Mouse (Mus musculus): ENCODE data around the gene Tnfaip1. TPM values are rescaled to one million over a fixed set of nuclear protein-coding genes. Genes with fewer than 3 reads are reported as not detected.

The Tnfaip1 gene
- polyA plus RNA-seq, 1 experiment, result 10.4 TPM

GRCm38 (mm10) chr11:78555623-78556022 is 19.5 kb upstream of the Tnfaip1 start:
- DNase-seq (ENCODE audit: low read depth in 1 of 2, low spot score in 2 of 2), result no peak
- no peak overlapping the region for H3K4me3 ChIP-seq (ENCODE audit: extremely low read depth, insufficient read depth, insufficient read length)
- TF ChIP-seq POLR2A (IDR thresholded peaks at IDR 0.05; ENCODE audit: low read depth, low read length) (no peak), CTCF (IDR thresholded peaks at IDR 0.05; ENCODE audit: extremely low read depth, insufficient read depth, insufficient read length, insufficient replicate concordance) (no peak)
- no peaks in the 10 kb centered on the region for H3K27me3 ChIP-seq (ENCODE audit: control insufficient read depth, insufficient read depth, low read length)
- H3K4me1 ChIP-seq (ENCODE audit: control insufficient read depth, insufficient read depth, insufficient read length), result no peaks in the 10 kb centered on the region
- H3K27ac ChIP-seq (ENCODE audit: insufficient read depth, low read length), result no peak overlapping the region; the same call in 1 of the 2 replicates
- WGBS, result 79% methylated on average over 3 of the region's 3 CpGs
- no peaks in the 10 kb centered on the region for H3K36me3 ChIP-seq (ENCODE audit: control insufficient read depth, insufficient read depth, low read length)

DNA sequence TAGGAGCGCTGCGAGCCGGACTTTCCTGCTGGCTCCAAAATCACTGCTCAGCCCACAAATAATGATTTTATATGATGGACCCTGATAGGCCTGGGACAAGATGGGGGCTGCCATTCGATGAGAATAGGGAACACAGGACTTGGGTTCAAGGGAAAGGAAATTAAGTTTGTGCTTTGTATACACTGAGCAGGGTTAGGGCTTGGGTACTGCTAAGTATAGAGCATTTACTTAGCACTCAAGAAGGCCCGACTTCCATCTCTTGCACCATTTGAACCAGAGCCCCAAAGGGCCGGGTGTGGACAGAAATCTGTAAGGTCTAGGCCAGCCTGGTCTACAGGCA is 14.9 kb upstream of the Tnfaip1 start:
- Histone ChIP-seq H3K4me3 (ENCODE audit: extremely low read depth, insufficient read depth, insufficient read length) (peak overlapping the region; percentile 62), H3K36me3 (ENCODE audit: control insufficient read depth, insufficient read depth, low read length) (no peaks in the 10 kb centered on the region), H3K27me3 (ENCODE audit: control insufficient read depth, insufficient read depth, low read length) (no peaks in the 10 kb centered on the region), H3K4me1 (ENCODE audit: control insufficient read depth, insufficient read depth, insufficient read length) (no peaks in the 10 kb centered on the region; the same call in 1 of the 2 replicates), H3K27ac (ENCODE audit: insufficient read depth, low read length) (no peak overlapping the region; the same call in 1 of the 2 replicates)
- DNase-seq (ENCODE audit: low read depth in 1 of 2, low spot score in 2 of 2), result no peak
- TF ChIP-seq POLR2A (IDR thresholded peaks at IDR 0.05; ENCODE audit: low read depth, low read length), result no peak
- TF ChIP-seq CTCF (IDR thresholded peaks at IDR 0.05; ENCODE audit: extremely low read depth, insufficient read depth, insufficient read length, insufficient replicate concordance), result no peak
- 33% methylated on average over 6 of the region's 6 CpGs for WGBS

- Histone ChIP-seq H3K4me1 (ENCODE audit: control insufficient read depth, insufficient read depth, insufficient read length) (no peaks in the 10 kb centered on the region; the same call in 1 of the 2 replicates), H3K4me3 (ENCODE audit: extremely low read depth, insufficient read depth, insufficient read length) (peak within 1 kb of the TSS; percentile 85), H3K36me3 (ENCODE audit: control insufficient read depth, insufficient read depth, low read length) (no peaks in the 10 kb centered on the region), H3K27ac (ENCODE audit: insufficient read depth, low read length) (peak within 1 kb of the TSS; percentile 47), H3K27me3 (ENCODE audit: control insufficient read depth, insufficient read depth, low read length) (no peaks in the 10 kb centered on the region)
- TF ChIP-seq POLR2A (IDR thresholded peaks at IDR 0.05; ENCODE audit: low read depth, low read length) (peak; percentile 69; the same call in 1 of the 2 replicates), CTCF (IDR thresholded peaks at IDR 0.05; ENCODE audit: extremely low read depth, insufficient read depth, insufficient read length, insufficient replicate concordance) (no peak)
- DNase-seq (ENCODE audit: low read depth in 1 of 2, low spot score in 2 of 2), result peak; percentile 89 to 93
- under 1% methylated on average over 60 of the region's 60 CpGs for WGBS
Measured at GRCm38 (mm10) chr11:78550168-78551058, 14.3 kb upstream of the Tnfaip1 start, which contains the start of gene Tmem97. Tmem97 (minus strand) TSS chr11:78550777.

GRCm38 (mm10) chr11:78549491-78549987 is 13.4 kb upstream of the Tnfaip1 start:
- Histone ChIP-seq H3K27ac (ENCODE audit: insufficient read depth, low read length) (no peak overlapping the region), H3K4me3 (ENCODE audit: extremely low read depth, insufficient read depth, insufficient read length) (peak overlapping the region; percentile 85; the same call in 1 of the 2 replicates), H3K27me3 (ENCODE audit: control insufficient read depth, insufficient read depth, low read length) (no peaks in the 10 kb centered on the region), H3K4me1 (ENCODE audit: control insufficient read depth, insufficient read depth, insufficient read length) (no peaks in the 10 kb centered on the region; the same call in 1 of the 2 replicates), H3K36me3 (ENCODE audit: control insufficient read depth, insufficient read depth, low read length) (no peaks in the 10 kb centered on the region)
- WGBS, result 20% methylated on average over 5 of the region's 5 CpGs
- DNase-seq (ENCODE audit: low read depth in 1 of 2, low spot score in 2 of 2), result no peak
- TF ChIP-seq POLR2A (IDR thresholded peaks at IDR 0.05; ENCODE audit: low read depth, low read length) (no peak), CTCF (IDR thresholded peaks at IDR 0.05; ENCODE audit: extremely low read depth, insufficient read depth, insufficient read length, insufficient replicate concordance) (no peak)

DNA sequence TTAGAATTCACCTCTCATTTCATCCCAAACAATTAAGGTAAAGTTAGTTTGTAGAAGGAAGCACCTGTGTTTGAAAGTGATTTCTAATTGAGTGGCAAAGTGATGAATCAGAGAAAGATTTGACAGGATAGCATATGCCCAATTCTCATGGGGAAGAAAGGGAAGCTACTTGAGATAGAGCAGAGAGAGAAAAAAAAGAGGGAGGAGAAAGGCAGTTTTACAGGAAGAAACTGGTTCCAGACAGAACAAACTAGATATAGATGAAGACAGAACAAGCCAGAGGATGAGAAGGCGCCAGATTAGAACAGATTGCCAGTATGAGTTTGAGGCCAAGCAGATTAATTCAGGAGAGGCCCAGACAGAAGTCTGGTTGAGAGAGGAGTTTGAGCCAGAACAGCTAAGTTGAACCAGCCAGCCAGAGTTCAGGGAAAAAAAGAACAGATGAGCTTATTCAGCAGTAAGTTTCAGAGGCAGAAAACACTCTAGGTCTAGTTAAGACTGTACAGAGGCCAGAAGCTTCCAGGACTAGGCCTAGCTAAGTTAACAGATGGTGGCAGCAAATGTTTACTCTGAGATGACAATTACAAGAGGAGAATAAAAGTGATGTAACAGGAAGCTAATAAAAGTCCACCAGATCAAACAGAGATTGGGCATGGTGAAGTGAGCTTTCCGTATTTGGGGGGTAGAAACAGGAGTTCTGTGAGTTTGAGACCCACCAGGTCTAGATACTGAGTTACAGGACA is 11.8 kb upstream of the Tnfaip1 start:
- no peaks in the 10 kb centered on the region; the same call in 1 of the 2 replicates for H3K4me1 ChIP-seq (ENCODE audit: control insufficient read depth, insufficient read depth, insufficient read length)
- TF ChIP-seq POLR2A (IDR thresholded peaks at IDR 0.05; ENCODE audit: low read depth, low read length), result no peak
- TF ChIP-seq CTCF (IDR thresholded peaks at IDR 0.05; ENCODE audit: extremely low read depth, insufficient read depth, insufficient read length, insufficient replicate concordance), result no peak
- H3K4me3 ChIP-seq (ENCODE audit: extremely low read depth, insufficient read depth, insufficient read length), result no peak overlapping the region
- 77% methylated on average over 2 of the region's 2 CpGs for WGBS
- no peak overlapping the region for H3K27ac ChIP-seq (ENCODE audit: insufficient read depth, low read length)
- H3K27me3 ChIP-seq (ENCODE audit: control insufficient read depth, insufficient read depth, low read length), result no peaks in the 10 kb centered on the region
- DNase-seq (ENCODE audit: low read depth in 1 of 2, low spot score in 2 of 2), result no peak
- H3K36me3 ChIP-seq (ENCODE audit: control insufficient read depth, insufficient read depth, low read length), result peaks cover under 1% of the 10 kb centered on the region

- Histone ChIP-seq H3K36me3 (ENCODE audit: control insufficient read depth, insufficient read depth, low read length) (peaks cover 13% of the 10 kb centered on the region), H3K4me1 (ENCODE audit: control insufficient read depth, insufficient read depth, insufficient read length) (no peaks in the 10 kb centered on the region; the same call in 1 of the 2 replicates), H3K27me3 (ENCODE audit: control insufficient read depth, insufficient read depth, low read length) (no peaks in the 10 kb centered on the region), H3K4me3 (ENCODE audit: extremely low read depth, insufficient read depth, insufficient read length) (no peak overlapping the region), H3K27ac (ENCODE audit: insufficient read depth, low read length) (no peak overlapping the region)
- TF ChIP-seq POLR2A (IDR thresholded peaks at IDR 0.05; ENCODE audit: low read depth, low read length), result no peak
- TF ChIP-seq CTCF (IDR thresholded peaks at IDR 0.05; ENCODE audit: extremely low read depth, insufficient read depth, insufficient read length, insufficient replicate concordance), result no peak
- no peak for DNase-seq (ENCODE audit: low read depth in 1 of 2, low spot score in 2 of 2)
- WGBS, result 56% methylated on average over 8 of the region's 8 CpGs
Measured at GRCm38 (mm10) chr11:78545181-78545580, 9.0 kb upstream of the Tnfaip1 start.
